Mouse (Mus musculus) MEL (cell line): ENCODE data around the gene Cep85l. TPM values are rescaled to one million over a fixed set of nuclear protein-coding genes. Genes with fewer than 3 reads are reported as not detected.

ENCODE experiments used
- DNase-seq: peaks from one replicate; pipeline ENCODE4 v3.0.0; 2011; ENCODE audit warnings: low read depth, low spot score
- H3K27ac ChIP-seq: 2 replicates; pipeline ENCODE4 v1.5.1; 2012; ENCODE audit warnings: low read depth, mild to moderate bottlenecking, control low read depth, low read length, moderate library complexity; ENCODE audit not compliant: control insufficient read depth
- H3K27me3 ChIP-seq, 2 experiments: fragments of 150-350 bp in 1 of 2; sonication (generic) in 1 of 2; 2 replicates each; pipeline ENCODE4 v1.6.1; 2012; ENCODE audit warnings: low read length in 2 of 2, mild to moderate bottlenecking in 2 of 2, improper control_type of control experiment in 1 of 2, moderate library complexity in 1 of 2; ENCODE audit not compliant: insufficient read depth in 2 of 2, control insufficient read depth in 1 of 2
- H3K36me3 ChIP-seq, 2 experiments: 2 replicates each; pipeline ENCODE4 v1.6.1; 2012 to 2014; ENCODE audit warnings: low read length in 2 of 2, improper control_type of control experiment in 1 of 2, inconsistent platforms in 1 of 2, mild to moderate bottlenecking in 1 of 2; ENCODE audit not compliant: insufficient read depth in 2 of 2, control insufficient read depth in 1 of 2
- H3K4me1 ChIP-seq, 2 experiments: fragments of 150-350 bp in 1 of 2; sonication (generic) in 1 of 2; 2 replicates each; pipeline ENCODE4 v1.6.1; 2012; ENCODE audit warnings: low read length in 2 of 2, improper control_type of control experiment in 1 of 2, mild to moderate bottlenecking in 1 of 2; ENCODE audit not compliant: insufficient read depth in 2 of 2, control insufficient read depth in 1 of 2
- H3K4me3 ChIP-seq, 2 experiments: fragments of 150-350 bp in 1 of 2; sonication (generic) in 1 of 2; 2 replicates each; pipeline ENCODE4 v1.5.1; 2012; ENCODE audit warnings: low read depth in 2 of 2, low read length in 2 of 2, mild to moderate bottlenecking in 2 of 2, moderate library complexity in 2 of 2, control low read depth in 1 of 2, improper control_type of control experiment in 1 of 2; ENCODE audit not compliant: control insufficient read depth in 1 of 2, insufficient read depth in 1 of 2
- H3K79me2 ChIP-seq: 2 replicates; pipeline ENCODE4 v1.6.1; 2012; ENCODE audit warnings: mild to moderate bottlenecking, low read length, moderate library complexity; ENCODE audit not compliant: control insufficient read depth, poor library complexity, insufficient read depth
- H3K9ac ChIP-seq: 2 replicates; pipeline ENCODE4 v1.6.1; 2012; ENCODE audit warnings: low read depth, mild to moderate bottlenecking, control low read depth, low read length, moderate library complexity; ENCODE audit not compliant: control insufficient read depth, poor library complexity, severe bottlenecking
- H3K9me3 ChIP-seq: fragments of 150-350 bp; sonication (generic); replicated peaks from 2 replicates; pipeline ENCODE4 v1.6.1; 2012; ENCODE audit warnings: mild to moderate bottlenecking, low read length, improper control_type of control experiment, moderate library complexity; ENCODE audit not compliant: insufficient read depth
- CHD1 ChIP-seq: IDR thresholded peaks from 2 replicates; pipeline ENCODE4 v1.6.1; 2012; ENCODE audit warnings: low read depth, mild to moderate bottlenecking, inconsistent platforms, low read length, improper control_type of control experiment
- EP300 ChIP-seq, 2 experiments: IDR thresholded peaks; 2 replicates each; pipeline ENCODE4 v1.6.1; 2011; ENCODE audit warnings: improper control_type of control experiment in 2 of 2, low read length in 2 of 2, low read depth in 1 of 2, mild to moderate bottlenecking in 1 of 2
- GABPA ChIP-seq: IDR thresholded peaks from 2 replicates; pipeline ENCODE4 v1.6.1; 2012; ENCODE audit warnings: low read depth, mild to moderate bottlenecking, inconsistent platforms, low read length, improper control_type of control experiment, moderate library complexity
- HCFC1 ChIP-seq: IDR thresholded peaks from 2 replicates; pipeline ENCODE4 v1.6.1; 2012; ENCODE audit warnings: low read depth, mild to moderate bottlenecking, inconsistent platforms, low read length, improper control_type of control experiment, moderate library complexity
- JUND ChIP-seq: IDR thresholded peaks from 2 replicates; pipeline ENCODE4 v1.6.1; 2011; ENCODE audit warnings: low read depth, mild to moderate bottlenecking, improper control_type of control experiment, low read length
- KAT2A ChIP-seq: conservative IDR thresholded peaks from 2 replicates; pipeline ENCODE4 v1.6.1; 2012; ENCODE audit warnings: low read depth, low read length, improper control_type of control experiment, inconsistent platforms
- MAFK ChIP-seq: IDR thresholded peaks from 2 replicates; pipeline ENCODE4 v1.6.1; 2011; ENCODE audit warnings: low read depth, mild to moderate bottlenecking, low read length, improper control_type of control experiment, borderline replicate concordance
- MAX ChIP-seq: IDR thresholded peaks from 2 replicates; pipeline ENCODE4 v1.6.1; 2011; ENCODE audit warnings: low read length, improper control_type of control experiment
- MAZ ChIP-seq: IDR thresholded peaks from 2 replicates; pipeline ENCODE4 v1.6.1; 2012; ENCODE audit warnings: low read depth, mild to moderate bottlenecking, inconsistent platforms, low read length, improper control_type of control experiment
- MEF2A ChIP-seq: IDR thresholded peaks from 2 replicates; pipeline ENCODE4 v1.6.1; 2014; ENCODE audit warnings: low read depth, mild to moderate bottlenecking, inconsistent platforms, low read length, improper control_type of control experiment; ENCODE audit not compliant: poor library complexity, insufficient replicate concordance, severe bottlenecking; ENCODE audit errors: extremely low read depth
- MXI1 ChIP-seq: IDR thresholded peaks from 2 replicates; pipeline ENCODE4 v1.6.1; 2011; ENCODE audit warnings: mild to moderate bottlenecking, low read depth, low read length, improper control_type of control experiment
- MYB ChIP-seq: IDR thresholded peaks from 2 replicates; pipeline ENCODE4 v1.6.1; 2011; ENCODE audit warnings: mild to moderate bottlenecking, low read depth, low read length, improper control_type of control experiment
- NELFE ChIP-seq: IDR thresholded peaks from 2 replicates; pipeline ENCODE4 v1.6.1; 2011; ENCODE audit warnings: low read depth, low read length, improper control_type of control experiment
- NRF1 ChIP-seq: IDR thresholded peaks from 2 replicates; pipeline ENCODE4 v1.6.1; 2014; ENCODE audit warnings: low read depth, mild to moderate bottlenecking, inconsistent platforms, low read length, improper control_type of control experiment, moderate library complexity; ENCODE audit not compliant: poor library complexity, insufficient read depth, severe bottlenecking
- POLR2A ChIP-seq, 2 experiments: IDR thresholded peaks; 2 replicates each; pipeline ENCODE4 v1.6.1; 2011 to 2012; ENCODE audit warnings: low read length in 2 of 2, mild to moderate bottlenecking in 2 of 2, control low read depth in 1 of 2, improper control_type of control experiment in 1 of 2, low read depth in 1 of 2, moderate library complexity in 1 of 2; ENCODE audit not compliant: control insufficient read depth in 1 of 2, insufficient read depth in 1 of 2, poor library complexity in 1 of 2
- POLR2AphosphoS2 ChIP-seq: IDR thresholded peaks from 2 replicates; pipeline ENCODE4 v1.6.1; 2011; ENCODE audit warnings: low read length, improper control_type of control experiment
- RAD21 ChIP-seq: IDR thresholded peaks from 2 replicates; pipeline ENCODE4 v1.6.1; 2011; ENCODE audit warnings: mild to moderate bottlenecking, low read depth, low read length, improper control_type of control experiment
- RCOR1 ChIP-seq: IDR thresholded peaks from 2 replicates; pipeline ENCODE4 v1.6.1; 2012; ENCODE audit warnings: low read depth, mild to moderate bottlenecking, inconsistent platforms, low read length, improper control_type of control experiment
- TCF12 ChIP-seq: IDR thresholded peaks from 2 replicates; pipeline ENCODE4 v1.6.1; 2014; ENCODE audit warnings: low read depth, mild to moderate bottlenecking, inconsistent platforms, low read length, improper control_type of control experiment, moderate library complexity
- USF1 ChIP-seq: IDR thresholded peaks from 2 replicates; pipeline ENCODE4 v1.6.1; 2014; ENCODE audit warnings: low read depth, mild to moderate bottlenecking, inconsistent platforms, low read length, improper control_type of control experiment, moderate library complexity
- ZC3H11A ChIP-seq: IDR thresholded peaks from 2 replicates; pipeline ENCODE4 v1.6.1; 2012; ENCODE audit warnings: low read depth, mild to moderate bottlenecking, inconsistent platforms, low read length, improper control_type of control experiment
- ZMIZ1 ChIP-seq: IDR thresholded peaks from 2 replicates; pipeline ENCODE4 v1.6.1; 2012; ENCODE audit warnings: low read depth, mild to moderate bottlenecking, inconsistent platforms, low read length, improper control_type of control experiment, moderate library complexity
- polyA plus RNA-seq, 2 experiments: library from polyadenylated mRNA; stranded (reverse) in 1 of 2; unstranded in 1 of 2; fragments of >175 nt in 1 of 2; fragments of >200 nt in 1 of 2; gene quantifications; 2 replicates each; pipeline versions ENCODE4 v1.2.1 to v1.2.4; 2012; ENCODE audit warnings: low replicate concordance in 2 of 2, low read depth in 1 of 2; ENCODE audit not compliant: insufficient read length in 2 of 2, insufficient read depth in 1 of 2, missing spikeins in 1 of 2
- total RNA-seq: library from RNA; depleted of rRNA; stranded (reverse); fragments of 300-350 nt; gene quantifications from 2 replicates; pipeline ENCODE4 v1.2.3, GENCODE M21; 2012

The Cep85l gene
- total and polyA plus RNA-seq, 3 experiments = 2.2 to 43.1 (median 3.0) TPM

DNA sequence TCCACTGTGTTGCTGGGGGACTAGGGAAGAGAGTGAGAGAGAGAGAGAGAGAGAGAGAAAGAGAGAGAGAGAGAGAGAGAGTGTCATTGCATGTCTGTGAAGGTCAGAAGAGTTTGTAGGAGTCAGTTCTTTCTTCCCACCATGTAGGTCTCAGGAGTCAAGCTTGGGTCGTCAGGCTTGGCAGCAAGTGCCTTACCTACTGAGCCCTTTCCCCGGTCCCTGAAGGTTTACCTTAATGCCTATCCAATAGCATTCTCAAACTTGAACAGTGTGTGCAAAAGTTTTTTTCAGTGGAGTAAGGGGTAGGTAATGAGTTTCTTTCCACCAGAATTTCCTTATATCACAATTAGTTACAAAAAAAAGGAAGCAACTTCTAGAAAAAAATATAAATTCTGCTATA lies 40.7 kb downstream of the Cep85l start:
- no peaks in the 10 kb centered on the region for H3K9me3 ChIP-seq
- no peaks in the 10 kb centered on the region for H3K27me3 ChIP-seq
- no peak overlapping the region for H3K4me3 ChIP-seq
- no peak overlapping the region for H3K27ac ChIP-seq
- no peak overlapping the region for H3K9ac ChIP-seq
- H3K4me1 ChIP-seq = peaks cover 15 to 38% of the 10 kb centered on the region in 2 experiments
- H3K79me2 ChIP-seq = peaks cover 1% of the 10 kb centered on the region; the same call in 1 of the 2 replicates
- H3K36me3 ChIP-seq = peaks cover 0 to 36% of the 10 kb centered on the region in 2 experiments; a peak in 2 of 4 replicates
- DNase-seq = no peak
- TF ChIP-seq JUND = peak; percentile 68; the same call in 1 of the 2 replicates
- no peak for TF ChIP-seq POLR2A (IDR thresholded peaks at IDR 0.05; ENCODE audit: control insufficient read depth in 1 of 2, insufficient read depth in 1 of 2, low read depth in 1 of 2, low read length in 2 of 2, poor library complexity in 1 of 2)

DNA sequence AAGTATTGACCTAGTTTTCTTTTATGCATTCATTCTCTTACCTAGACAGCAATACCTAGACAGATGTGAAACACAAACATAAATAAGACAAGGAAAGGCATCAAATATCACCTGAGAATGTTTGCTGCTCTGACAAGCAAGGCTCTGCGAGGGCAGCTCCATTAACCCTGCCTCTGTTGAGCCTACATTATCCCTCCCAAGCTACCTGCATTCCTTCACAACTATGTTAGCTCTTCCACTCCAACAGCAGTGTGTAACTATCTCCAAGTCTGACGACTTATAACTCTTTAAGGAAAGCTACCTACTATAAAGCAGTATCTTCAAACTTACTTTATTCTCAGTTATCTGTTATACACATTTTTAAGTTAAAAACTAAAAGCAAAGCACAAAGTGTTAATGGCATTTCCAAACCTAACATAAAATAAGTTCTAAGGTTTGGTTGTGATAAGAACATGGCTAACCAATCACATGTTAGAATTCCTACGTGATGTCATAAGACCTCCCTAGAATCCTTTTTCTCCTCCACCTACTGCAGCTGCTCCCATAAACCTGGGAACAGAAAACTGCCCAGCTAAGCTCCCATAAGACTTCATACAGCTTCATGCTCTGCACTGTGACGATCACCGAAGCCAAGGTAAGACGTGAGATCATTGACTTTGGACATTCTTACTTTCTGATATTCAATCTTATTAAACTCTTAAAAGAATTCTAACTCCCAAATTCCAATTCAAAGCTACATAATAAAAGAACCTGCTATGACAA lies 42.4 kb downstream of the Cep85l start, which contains the start of gene Pln:
Pln (plus strand) TSS at position 506 of the 762 bp plus-strand sequence.
- DNase-seq = no peak
- peaks cover 18 to 53% of the 10 kb centered on the region in 2 experiments for H3K4me1 ChIP-seq
- peak within 1 kb of the TSS; percentile 43 to 55 for H3K4me3 ChIP-seq
- no peaks in the 10 kb centered on the region for H3K27me3 ChIP-seq
- H3K9ac ChIP-seq = peak within 1 kb of the TSS; percentile 34
- H3K27ac ChIP-seq = peak within 1 kb of the TSS; percentile 86
- no peak for TF ChIP-seq MAFK
- 0 out of 2 replicates have a peak, but pooled peaks have one; percentile 9 for TF ChIP-seq CHD1
- no peaks in the 10 kb centered on the region for H3K9me3 ChIP-seq
- peaks cover 1% of the 10 kb centered on the region; the same call in 1 of the 2 replicates for H3K79me2 ChIP-seq
- H3K36me3 ChIP-seq = peaks cover 0 to 48% of the 10 kb centered on the region in 2 experiments; a peak in 2 of 4 replicates

DNA sequence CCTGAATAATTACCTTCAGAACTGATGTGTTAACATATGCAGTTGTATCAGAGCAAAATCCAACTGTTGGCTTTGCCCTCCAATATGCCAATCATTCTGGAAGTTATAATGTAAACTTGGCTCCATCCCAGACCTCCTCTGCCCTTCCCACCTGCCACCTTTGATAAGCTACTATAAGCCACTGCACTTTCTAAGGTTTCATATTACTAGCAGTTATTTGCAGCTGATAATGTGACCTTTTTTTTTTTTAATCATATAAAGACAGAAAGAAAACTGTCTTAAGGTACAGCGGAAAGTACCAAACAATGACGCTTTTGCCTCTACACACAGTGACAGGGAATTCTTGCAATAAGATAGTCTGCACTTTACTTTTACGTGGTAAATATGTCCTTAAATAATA lies 43.8 kb downstream of the Cep85l start:
- Histone ChIP-seq H3K4me1 (peaks cover 18 to 62% of the 10 kb centered on the region in 2 experiments), H3K9me3 (no peaks in the 10 kb centered on the region), H3K79me2 (peaks cover 1% of the 10 kb centered on the region; the same call in 1 of the 2 replicates), H3K36me3 (peaks cover 0 to 54% of the 10 kb centered on the region in 2 experiments; a peak in 2 of 4 replicates), H3K9ac (no peak overlapping the region; the same call in 1 of the 2 replicates), H3K27me3 (no peaks in the 10 kb centered on the region), H3K27ac (peak overlapping the region; percentile 86; the same call in 1 of the 2 replicates), H3K4me3 (peak overlapping the region in 1 of 2 experiments; percentile 55; a peak in 2 of 4 replicates)
- DNase-seq = peak; percentile 86
- peak; percentile 37; the same call in 1 of the 2 replicates for TF ChIP-seq MAFK
- TF ChIP-seq MXI1 = peak; percentile 65; the same call in 1 of the 2 replicates
- TF ChIP-seq POLR2AphosphoS2 = no peak; the same call in 1 of the 2 replicates
- no peak for TF ChIP-seq MEF2A
- TF ChIP-seq ZMIZ1 = no peak
- peak; percentile 95 for TF ChIP-seq TCF12
- TF ChIP-seq ZC3H11A = no peak; the same call in 1 of the 2 replicates
- TF ChIP-seq USF1 = peak; percentile 43; the same call in 1 of the 2 replicates
- peak; percentile 89 for TF ChIP-seq RCOR1
- TF ChIP-seq NELFE = no peak
- no peak for TF ChIP-seq RAD21
- peak; percentile 97 for TF ChIP-seq EP300 (IDR thresholded peaks at IDR 0.05; ENCODE audit: low read depth in 1 of 2, low read length in 2 of 2)
- no peak for TF ChIP-seq MAZ
- peak; percentile 52 for TF ChIP-seq KAT2A
- TF ChIP-seq NRF1 = no peak
- peak; percentile 42; the same call in 1 of the 2 replicates for TF ChIP-seq HCFC1
- TF ChIP-seq JUND = peak; percentile 31; the same call in 1 of the 2 replicates
- TF ChIP-seq GABPA = 0 out of 2 replicates have a peak, but pooled peaks have one; percentile 39
- TF ChIP-seq MAX = peak; percentile 49; the same call in 1 of the 2 replicates
- TF ChIP-seq MYB = peak; percentile 91
